Mouse (Mus musculus): ENCODE data around the gene Ncam1. TPM values are rescaled to one million over a fixed set of nuclear protein-coding genes. Genes with fewer than 3 reads are reported as not detected.

The Ncam1 gene
- total and polyA plus RNA-seq, 3 experiments: 4.1 to 5.4 (median 4.7) TPM

GRCm38 (mm10) chr9:49509628-49510027 lies 289.1 kb downstream of the Ncam1 start:
- Histone ChIP-seq H3K4me3 (no peak overlapping the region), H3K79me2 (replicated peaks; ENCODE audit: control insufficient read depth, insufficient read depth, low read length) (no peaks in the 10 kb centered on the region), H3K9ac (ENCODE audit: low read depth, low read length) (no peak overlapping the region), H3K27ac (no peak overlapping the region), H3K4me1 (ENCODE audit: control insufficient read depth, insufficient read depth, low read length) (no peaks in the 10 kb centered on the region), H3K36me3 (ENCODE audit: control insufficient read depth, insufficient read depth, low read length) (no peaks in the 10 kb centered on the region), H3K27me3 (ENCODE audit: control insufficient read depth, insufficient read depth, low read length) (no peaks in the 10 kb centered on the region)
- 93% methylated on average over 8 of the region's 8 CpGs for WGBS
- TF ChIP-seq POLR2A (IDR thresholded peaks at IDR 0.05; ENCODE audit: insufficient read depth, low read depth, low read length) (no peak), EP300 (IDR thresholded peaks at IDR 0.05; ENCODE audit: insufficient read depth, low read depth, low read length) (no peak), CTCF (IDR thresholded peaks at IDR 0.05) (no peak)
- no peak for DNase-seq
- intact Hi-C loops (cut with DNase I): no loop called here

GRCm38 (mm10) chr9:49509094-49509493 lies 289.6 kb downstream of the Ncam1 start:
- Histone ChIP-seq H3K27me3 (ENCODE audit: control insufficient read depth, insufficient read depth, low read length) (no peaks in the 10 kb centered on the region), H3K27ac (no peak overlapping the region), H3K79me2 (replicated peaks; ENCODE audit: control insufficient read depth, insufficient read depth, low read length) (no peaks in the 10 kb centered on the region), H3K4me1 (ENCODE audit: control insufficient read depth, insufficient read depth, low read length) (no peaks in the 10 kb centered on the region), H3K9ac (ENCODE audit: low read depth, low read length) (no peak overlapping the region), H3K4me3 (no peak overlapping the region), H3K36me3 (ENCODE audit: control insufficient read depth, insufficient read depth, low read length) (no peaks in the 10 kb centered on the region)
- WGBS: 92% methylated on average over 3 of the region's 3 CpGs
- DNase-seq: no peak
- intact Hi-C loops (cut with DNase I): no loop called here
- TF ChIP-seq POLR2A (IDR thresholded peaks at IDR 0.05; ENCODE audit: insufficient read depth, low read depth, low read length) (no peak), EP300 (IDR thresholded peaks at IDR 0.05; ENCODE audit: insufficient read depth, low read depth, low read length) (no peak), CTCF (IDR thresholded peaks at IDR 0.05) (no peak)

- intact Hi-C loops (cut with DNase I): no loop called here
- TF ChIP-seq CTCF (IDR thresholded peaks at IDR 0.05) (peak; percentile 7; the same call in 1 of the 2 replicates), POLR2A (IDR thresholded peaks at IDR 0.05; ENCODE audit: insufficient read depth, low read depth, low read length) (no peak)
- no peaks in the 10 kb centered on the region for H3K4me1 ChIP-seq (ENCODE audit: control insufficient read depth, insufficient read depth, low read length)
- DNase-seq: no peak
- no peak overlapping the region for H3K9ac ChIP-seq (ENCODE audit: low read depth, low read length)
- H3K79me2 ChIP-seq (replicated peaks; ENCODE audit: control insufficient read depth, insufficient read depth, low read length): no peaks in the 10 kb centered on the region
- no peak overlapping the region for H3K27ac ChIP-seq
- H3K36me3 ChIP-seq (ENCODE audit: control insufficient read depth, insufficient read depth, low read length): no peaks in the 10 kb centered on the region
- no peak overlapping the region for H3K4me3 ChIP-seq
- 69% methylated on average over 9 of the region's 9 CpGs for WGBS
- no peaks in the 10 kb centered on the region for H3K27me3 ChIP-seq (ENCODE audit: control insufficient read depth, insufficient read depth, low read length)
Observed at GRCm38 (mm10) chr9:49507829-49508585, 290.7 kb downstream of the Ncam1 start.

GRCm38 (mm10) chr9:49504658-49505057 lies 294.1 kb downstream of the Ncam1 start:
- intact Hi-C loops (cut with DNase I): no loop called here

GRCm38 (mm10) chr9:49502245-49502644 lies 296.5 kb downstream of the Ncam1 start:
- no peak overlapping the region for H3K9ac ChIP-seq (ENCODE audit: low read depth, low read length)
- H3K79me2 ChIP-seq (replicated peaks; ENCODE audit: control insufficient read depth, insufficient read depth, low read length): no peaks in the 10 kb centered on the region; the same call in 1 of the 2 replicates
- no peak overlapping the region for H3K4me3 ChIP-seq
- TF ChIP-seq POLR2A (IDR thresholded peaks at IDR 0.05; ENCODE audit: insufficient read depth, low read depth, low read length) (no peak), CTCF (IDR thresholded peaks at IDR 0.05) (no peak), EP300 (IDR thresholded peaks at IDR 0.05; ENCODE audit: insufficient read depth, low read depth, low read length) (no peak)
- 0 out of 2 replicates have a peak, but pooled peaks cover 2% of the 10 kb centered on the region for H3K27me3 ChIP-seq (ENCODE audit: control insufficient read depth, insufficient read depth, low read length)
- DNase-seq: no peak
- H3K4me1 ChIP-seq (ENCODE audit: control insufficient read depth, insufficient read depth, low read length): no peaks in the 10 kb centered on the region
- no peaks in the 10 kb centered on the region for H3K36me3 ChIP-seq (ENCODE audit: control insufficient read depth, insufficient read depth, low read length)
- H3K27ac ChIP-seq: no peak overlapping the region
- 89% methylated on average over 4 of the region's 4 CpGs for WGBS
- intact Hi-C loops (cut with DNase I): no loop called here

More at GRCm38 (mm10) chr9:49504658-49505057, 294.1 kb downstream of the Ncam1 start:
- H3K9ac ChIP-seq (ENCODE audit: low read depth, low read length): no peak overlapping the region
- no peaks in the 10 kb centered on the region; the same call in 1 of the 2 replicates for H3K79me2 ChIP-seq (replicated peaks; ENCODE audit: control insufficient read depth, insufficient read depth, low read length)
- H3K4me1 ChIP-seq (ENCODE audit: control insufficient read depth, insufficient read depth, low read length): no peaks in the 10 kb centered on the region
- no peak overlapping the region for H3K4me3 ChIP-seq
- H3K27ac ChIP-seq: no peak overlapping the region
- 63% methylated on average over 5 of the region's 5 CpGs for WGBS
- no peaks in the 10 kb centered on the region for H3K36me3 ChIP-seq (ENCODE audit: control insufficient read depth, insufficient read depth, low read length)
- no peak for TF ChIP-seq POLR2A (IDR thresholded peaks at IDR 0.05; ENCODE audit: insufficient read depth, low read depth, low read length)
- no peak for TF ChIP-seq EP300 (IDR thresholded peaks at IDR 0.05; ENCODE audit: insufficient read depth, low read depth, low read length)
- TF ChIP-seq CTCF (IDR thresholded peaks at IDR 0.05): no peak
- 0 out of 2 replicates have a peak, but pooled peaks cover 2% of the 10 kb centered on the region for H3K27me3 ChIP-seq (ENCODE audit: control insufficient read depth, insufficient read depth, low read length)
- DNase-seq: no peak

GRCm38 (mm10) chr9:49499878-49500277 lies 298.8 kb downstream of the Ncam1 start:
- DNase-seq: no peak
- intact Hi-C loops (cut with DNase I): no loop called here
- Histone ChIP-seq H3K9ac (ENCODE audit: low read depth, low read length) (0 out of 2 replicates have a peak overlapping the region, but pooled peaks have one; percentile 20), H3K4me3 (no peak overlapping the region), H3K4me1 (ENCODE audit: control insufficient read depth, insufficient read depth, low read length) (no peaks in the 10 kb centered on the region), H3K27me3 (ENCODE audit: control insufficient read depth, insufficient read depth, low read length) (0 out of 2 replicates have a peak, but pooled peaks cover 2% of the 10 kb centered on the region), H3K36me3 (ENCODE audit: control insufficient read depth, insufficient read depth, low read length) (no peaks in the 10 kb centered on the region), H3K27ac (no peak overlapping the region), H3K79me2 (replicated peaks; ENCODE audit: control insufficient read depth, insufficient read depth, low read length) (no peaks in the 10 kb centered on the region; the same call in 1 of the 2 replicates)
- WGBS: 81% methylated on average over 2 of the region's 2 CpGs
- no peak for TF ChIP-seq CTCF (IDR thresholded peaks at IDR 0.05)
- no peak for TF ChIP-seq EP300 (IDR thresholded peaks at IDR 0.05; ENCODE audit: insufficient read depth, low read depth, low read length)
- no peak for TF ChIP-seq POLR2A (IDR thresholded peaks at IDR 0.05; ENCODE audit: insufficient read depth, low read depth, low read length)

Data from heart, adult 2 months (tissue).